Mouse (Mus musculus): ENCODE results near the gene Tfap4. TPM values are rescaled to one million over a fixed set of nuclear protein-coding genes. Genes with fewer than 3 reads are reported as not detected.
A peak's percentile ranks its signal among the peaks of the same experiment; 100 is the strongest.

Tfap4 gene
- polyA plus RNA-seq, 1 experiment: 8.3 TPM

- no peaks in the 10 kb centered on the region for H3K36me3 ChIP-seq (ENCODE audit: control insufficient read depth, insufficient read depth, low read length)
- WGBS: 85% methylated on average over 8 of the region's 8 CpGs
Measured at GRCm38 (mm10) chr16:4520673-4521072, 39.0 kb downstream of the Tfap4 start.

GRCm38 (mm10) chr16:4519825-4520224 is 39.8 kb downstream of the Tfap4 start:
- 97% methylated on average over 2 of the region's 2 CpGs for WGBS
- no peaks in the 10 kb centered on the region for H3K36me3 ChIP-seq (ENCODE audit: control insufficient read depth, insufficient read depth, low read length)

More at GRCm38 (mm10) chr16:4520673-4521072, 39.0 kb downstream of the Tfap4 start:
- Histone ChIP-seq H3K27me3 (ENCODE audit: control insufficient read depth, insufficient read depth, low read length) (no peaks in the 10 kb centered on the region), H3K4me1 (ENCODE audit: control insufficient read depth, insufficient read depth, insufficient read length, low read length) (0 out of 2 replicates have a peak, but pooled peaks cover 3% of the 10 kb centered on the region), H3K4me3 (ENCODE audit: low read depth, low read length) (no peak overlapping the region), H3K27ac (ENCODE audit: insufficient read depth, low read depth, low read length) (no peak overlapping the region)
- TF ChIP-seq POLR2A (IDR thresholded peaks at IDR 0.05; ENCODE audit: low read depth, low read length) (no peak), CTCF (IDR thresholded peaks at IDR 0.05; ENCODE audit: extremely low read depth, insufficient read length, insufficient replicate concordance, low read depth, low read length) (no peak)

GRCm38 (mm10) chr16:4519157-4519556 is 40.5 kb downstream of the Tfap4 start:
- TF ChIP-seq CTCF (IDR thresholded peaks at IDR 0.05; ENCODE audit: extremely low read depth, insufficient read length, insufficient replicate concordance, low read depth, low read length): no peak
- TF ChIP-seq POLR2A (IDR thresholded peaks at IDR 0.05; ENCODE audit: low read depth, low read length): no peak
- WGBS: 23% methylated on average over 4 of the region's 4 CpGs
- Histone ChIP-seq H3K27ac (ENCODE audit: insufficient read depth, low read depth, low read length) (no peak overlapping the region), H3K36me3 (ENCODE audit: control insufficient read depth, insufficient read depth, low read length) (no peaks in the 10 kb centered on the region), H3K4me3 (ENCODE audit: low read depth, low read length) (no peak overlapping the region), H3K4me1 (ENCODE audit: control insufficient read depth, insufficient read depth, insufficient read length, low read length) (peaks cover 7% of the 10 kb centered on the region; the same call in 1 of the 2 replicates), H3K27me3 (ENCODE audit: control insufficient read depth, insufficient read depth, low read length) (no peaks in the 10 kb centered on the region)

More at GRCm38 (mm10) chr16:4519825-4520224, 39.8 kb downstream of the Tfap4 start:
- no peak overlapping the region for H3K27ac ChIP-seq (ENCODE audit: insufficient read depth, low read depth, low read length)
- no peak for TF ChIP-seq CTCF (IDR thresholded peaks at IDR 0.05; ENCODE audit: extremely low read depth, insufficient read length, insufficient replicate concordance, low read depth, low read length)
- no peak overlapping the region for H3K4me3 ChIP-seq (ENCODE audit: low read depth, low read length)
- H3K4me1 ChIP-seq (ENCODE audit: control insufficient read depth, insufficient read depth, insufficient read length, low read length): 0 out of 2 replicates have a peak, but pooled peaks cover 3% of the 10 kb centered on the region
- H3K27me3 ChIP-seq (ENCODE audit: control insufficient read depth, insufficient read depth, low read length): no peaks in the 10 kb centered on the region

- TF ChIP-seq CTCF (IDR thresholded peaks at IDR 0.05; ENCODE audit: extremely low read depth, insufficient read length, insufficient replicate concordance, low read depth, low read length) (no peak), POLR2A (IDR thresholded peaks at IDR 0.05; ENCODE audit: low read depth, low read length) (no peak)
Measured at GRCm38 (mm10) chr16:4517906-4518305, 41.7 kb downstream of the Tfap4 start.

GRCm38 (mm10) chr16:4514383-4514782 is 45.3 kb downstream of the Tfap4 start:
- WGBS: 85% methylated on average over 3 of the region's 3 CpGs
- Histone ChIP-seq H3K27me3 (ENCODE audit: control insufficient read depth, insufficient read depth, low read length) (no peaks in the 10 kb centered on the region), H3K27ac (ENCODE audit: insufficient read depth, low read depth, low read length) (no peak overlapping the region), H3K4me1 (ENCODE audit: control insufficient read depth, insufficient read depth, insufficient read length, low read length) (peaks cover 7% of the 10 kb centered on the region; the same call in 1 of the 2 replicates), H3K36me3 (ENCODE audit: control insufficient read depth, insufficient read depth, low read length) (no peaks in the 10 kb centered on the region), H3K4me3 (ENCODE audit: low read depth, low read length) (no peak overlapping the region)
- no peak for TF ChIP-seq POLR2A (IDR thresholded peaks at IDR 0.05; ENCODE audit: low read depth, low read length)
- no peak for TF ChIP-seq CTCF (IDR thresholded peaks at IDR 0.05; ENCODE audit: extremely low read depth, insufficient read length, insufficient replicate concordance, low read depth, low read length)

More at GRCm38 (mm10) chr16:4517906-4518305, 41.7 kb downstream of the Tfap4 start:
- Histone ChIP-seq H3K27ac (ENCODE audit: insufficient read depth, low read depth, low read length) (no peak overlapping the region), H3K27me3 (ENCODE audit: control insufficient read depth, insufficient read depth, low read length) (no peaks in the 10 kb centered on the region), H3K36me3 (ENCODE audit: control insufficient read depth, insufficient read depth, low read length) (no peaks in the 10 kb centered on the region), H3K4me3 (ENCODE audit: low read depth, low read length) (no peak overlapping the region), H3K4me1 (ENCODE audit: control insufficient read depth, insufficient read depth, insufficient read length, low read length) (peaks cover 7% of the 10 kb centered on the region; the same call in 1 of the 2 replicates)
- WGBS: 83% methylated on average over 2 of the region's 2 CpGs

DNA sequence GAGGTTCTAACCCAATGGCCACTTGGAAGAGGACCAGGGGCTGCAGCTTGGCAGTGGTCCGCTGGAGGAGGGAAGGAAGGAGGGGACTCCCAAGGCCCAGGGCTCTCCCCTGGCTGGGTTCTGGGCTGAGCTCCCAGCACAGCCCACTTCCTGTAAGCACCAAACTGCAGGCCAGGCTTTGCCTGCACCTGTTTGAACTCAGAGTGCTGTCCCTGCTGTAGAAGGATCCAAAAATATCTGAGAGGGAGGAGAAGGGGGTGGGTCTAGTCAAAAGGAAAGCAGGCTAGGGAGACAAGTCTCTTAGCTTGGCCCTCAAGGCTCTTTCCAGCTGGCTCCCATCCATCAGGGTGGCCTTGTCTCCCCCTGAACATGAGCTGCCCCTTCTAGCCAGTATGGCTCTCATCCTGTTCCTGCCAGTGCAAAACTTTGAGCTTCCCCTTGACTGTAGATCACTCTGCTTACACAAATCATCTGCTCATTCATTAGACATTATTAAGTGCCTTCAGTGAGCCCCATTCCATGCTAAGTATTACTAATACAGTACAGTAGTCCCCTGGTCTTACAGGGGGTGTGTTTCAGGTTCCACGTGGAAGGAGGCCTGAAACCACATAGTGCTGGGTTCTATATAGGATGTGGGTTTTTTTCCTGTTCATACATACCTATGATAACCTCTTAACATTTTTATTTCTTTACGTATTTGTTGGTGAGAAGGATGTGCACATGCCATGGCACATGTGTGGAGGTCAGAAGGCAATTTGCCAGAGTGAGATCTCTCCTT is 46.8 kb downstream of the Tfap4 start:
- Histone ChIP-seq H3K27ac (ENCODE audit: insufficient read depth, low read depth, low read length) (no peak overlapping the region), H3K4me3 (ENCODE audit: low read depth, low read length) (no peak overlapping the region), H3K36me3 (ENCODE audit: control insufficient read depth, insufficient read depth, low read length) (no peaks in the 10 kb centered on the region), H3K27me3 (ENCODE audit: control insufficient read depth, insufficient read depth, low read length) (no peaks in the 10 kb centered on the region), H3K4me1 (ENCODE audit: control insufficient read depth, insufficient read depth, insufficient read length, low read length) (peaks cover 4% of the 10 kb centered on the region; the same call in 1 of the 2 replicates)
- TF ChIP-seq POLR2A (IDR thresholded peaks at IDR 0.05; ENCODE audit: low read depth, low read length): no peak
- no peak for TF ChIP-seq CTCF (IDR thresholded peaks at IDR 0.05; ENCODE audit: extremely low read depth, insufficient read length, insufficient replicate concordance, low read depth, low read length)
- WGBS: 56% methylated on average over 3 of the region's 3 CpGs

GRCm38 (mm10) chr16:4511371-4511770 is 48.3 kb downstream of the Tfap4 start:
- H3K4me1 ChIP-seq (ENCODE audit: control insufficient read depth, insufficient read depth, insufficient read length, low read length): peaks cover 4% of the 10 kb centered on the region; the same call in 1 of the 2 replicates
- no peaks in the 10 kb centered on the region for H3K27me3 ChIP-seq (ENCODE audit: control insufficient read depth, insufficient read depth, low read length)
- H3K4me3 ChIP-seq (ENCODE audit: low read depth, low read length): no peak overlapping the region
- WGBS: 85% methylated on average over 2 of the region's 2 CpGs
- peak overlapping the region; percentile 47; the same call in 1 of the 2 replicates for H3K27ac ChIP-seq (ENCODE audit: insufficient read depth, low read depth, low read length)
- TF ChIP-seq CTCF (IDR thresholded peaks at IDR 0.05; ENCODE audit: extremely low read depth, insufficient read length, insufficient replicate concordance, low read depth, low read length) (no peak), POLR2A (IDR thresholded peaks at IDR 0.05; ENCODE audit: low read depth, low read length) (no peak)
- no peaks in the 10 kb centered on the region for H3K36me3 ChIP-seq (ENCODE audit: control insufficient read depth, insufficient read depth, low read length)
